Mouse (Mus musculus) frontal cortex, postnatal 10 days (tissue): ENCODE data around the gene Kera.
A peak's percentile ranks its signal among the peaks of the same experiment; 100 is the strongest.

Source experiments
- DNase-seq, 2 experiments: peaks; one replicate each; pipeline ENCODE4 v3.0.0; 2022; ENCODE audit warnings: low spot score in 2 of 2, mixed read lengths in 1 of 2

The Kera gene

GRCm38 (mm10) chr10:97606579-97606978, at the start of gene Kera:
Gene Kera, plus strand, starts transcription at chr10:97606879.
- no peak for DNase-seq

GRCm38 (mm10) chr10:97564957-97565856, 41.5 kb upstream of the Kera start, which contains the start of gene Lum:
Gene Lum, plus strand, starts transcription at chr10:97565128.
- DNase-seq = no peak

DNA sequence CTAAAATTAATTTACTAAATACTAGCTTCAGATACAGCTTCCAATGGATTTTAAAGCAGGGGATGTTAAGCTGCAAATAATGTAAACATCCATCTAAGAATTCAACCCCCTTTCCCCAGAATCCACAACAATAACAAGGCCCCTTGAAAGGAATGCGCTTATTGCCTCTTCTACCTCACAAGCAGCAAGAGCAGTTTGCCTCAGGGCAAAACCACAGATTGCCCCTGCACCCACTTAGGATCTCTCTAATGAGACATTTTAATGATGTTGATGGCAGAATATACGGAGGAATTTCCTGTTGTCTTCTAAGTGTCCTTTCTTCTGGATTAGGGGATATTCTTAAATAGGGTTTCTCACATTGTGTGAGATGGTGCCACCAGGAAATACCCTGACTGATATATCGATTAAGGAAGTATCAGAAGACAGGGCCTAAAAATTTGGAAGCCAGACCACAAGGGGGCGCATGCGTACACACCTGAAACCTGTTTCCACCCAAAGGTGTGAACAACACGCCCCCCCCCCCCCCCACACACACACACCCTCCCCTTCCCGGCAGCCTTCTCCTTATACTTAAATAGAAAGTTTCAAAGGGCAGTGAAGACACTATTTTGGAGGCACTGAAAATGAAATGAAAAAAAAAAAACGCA, 39.1 kb upstream of the Kera start:
- DNase-seq = no peak

DNA sequence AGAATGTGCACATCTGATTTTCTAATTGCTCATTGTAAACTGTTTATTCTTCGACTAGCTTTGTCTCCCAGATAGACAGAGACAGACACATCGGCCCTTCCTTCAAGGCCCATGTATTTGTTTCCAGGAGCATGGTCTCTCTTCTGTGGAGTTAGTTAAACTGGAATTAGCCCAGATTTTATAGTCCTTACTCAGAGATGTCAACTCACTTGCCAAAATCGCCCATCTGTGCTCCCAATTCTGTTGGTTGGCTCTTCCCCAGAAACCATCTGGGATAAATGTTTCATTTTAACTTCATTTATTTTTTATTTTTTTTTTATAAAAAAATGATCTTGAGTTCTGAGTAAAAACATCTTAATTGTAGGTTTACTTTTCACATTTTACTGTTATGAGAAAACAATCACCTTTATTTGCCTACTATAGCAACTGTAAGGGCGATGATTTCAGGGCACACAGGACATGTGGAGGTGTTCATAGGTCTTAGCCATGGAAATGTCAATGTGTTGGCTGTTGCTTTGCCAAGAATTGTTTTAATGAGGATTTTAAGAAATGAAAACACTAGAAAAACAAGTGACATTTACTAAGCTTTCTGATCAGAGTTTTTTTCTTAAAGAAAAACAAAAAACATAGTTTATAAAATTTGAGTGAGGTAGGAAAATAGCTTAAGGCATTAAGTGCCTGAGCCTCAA, 24.0 kb upstream of the Kera start:
- peak in 1 of 2 experiments; percentile 8 for DNase-seq

DNA sequence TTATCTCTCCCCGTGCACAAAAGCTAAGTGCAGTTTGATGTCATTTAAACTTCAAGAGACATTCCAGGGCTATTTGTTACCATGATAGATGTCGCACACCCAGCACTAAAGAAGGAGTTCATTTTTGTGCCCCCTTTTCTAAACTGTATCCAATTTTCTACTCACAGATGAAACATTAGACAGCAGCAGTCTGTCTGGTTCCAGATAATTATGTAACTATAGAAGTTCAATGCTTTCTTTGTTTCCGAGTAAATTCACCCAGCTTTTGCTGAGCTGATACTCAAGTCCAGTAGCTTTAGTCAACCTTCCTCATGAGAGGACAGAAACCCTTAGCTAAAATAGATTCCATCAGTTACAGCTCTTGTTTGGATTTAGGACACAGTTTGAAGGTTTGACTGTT, 22.5 kb upstream of the Kera start:
- DNase-seq = no peak

DNA sequence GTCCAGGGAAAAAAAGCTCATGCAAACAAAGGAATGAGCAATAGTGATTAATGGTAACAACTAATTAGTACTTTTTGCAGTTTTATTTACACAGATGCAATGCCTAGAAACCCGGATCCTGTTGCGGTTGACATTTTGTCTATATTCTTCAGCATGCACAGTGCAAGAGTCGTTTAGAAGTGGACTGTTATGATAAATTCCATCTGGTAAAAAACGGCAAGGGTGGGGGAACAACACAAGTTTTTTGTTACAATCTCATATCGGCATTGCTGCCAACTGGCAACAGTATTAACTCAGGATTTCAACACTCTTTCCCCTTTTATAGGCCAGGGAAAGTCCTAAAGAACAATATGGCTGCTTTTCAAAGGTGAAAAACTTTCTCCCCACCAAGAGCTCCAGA, 19.5 kb upstream of the Kera start:
- DNase-seq = no peak

DNA sequence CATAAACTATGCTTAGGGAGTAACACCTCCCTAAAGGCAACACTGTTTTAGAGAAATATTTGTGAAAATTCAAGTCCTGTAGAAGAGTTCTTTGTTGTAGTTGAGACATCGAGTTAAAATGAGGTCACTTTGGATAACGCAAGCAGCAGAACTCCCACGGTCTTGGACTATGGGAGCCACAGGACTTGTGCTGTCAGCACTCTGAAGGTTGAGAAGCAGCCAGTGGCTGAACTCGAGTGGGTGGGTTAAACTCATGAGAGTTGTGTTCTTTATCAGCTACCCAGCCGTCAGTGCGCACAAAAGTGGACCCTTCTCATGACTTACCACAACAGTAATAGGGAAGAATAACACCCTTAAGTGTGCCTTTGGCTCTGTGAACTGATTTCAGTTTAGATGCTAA, 17.1 kb upstream of the Kera start:
- DNase-seq = no peak

- no peak for DNase-seq
Observed at GRCm38 (mm10) chr10:97591036-97591435, 15.6 kb upstream of the Kera start.

- DNase-seq = no peak
Observed at GRCm38 (mm10) chr10:97591685-97592084, 15.0 kb upstream of the Kera start.

DNA sequence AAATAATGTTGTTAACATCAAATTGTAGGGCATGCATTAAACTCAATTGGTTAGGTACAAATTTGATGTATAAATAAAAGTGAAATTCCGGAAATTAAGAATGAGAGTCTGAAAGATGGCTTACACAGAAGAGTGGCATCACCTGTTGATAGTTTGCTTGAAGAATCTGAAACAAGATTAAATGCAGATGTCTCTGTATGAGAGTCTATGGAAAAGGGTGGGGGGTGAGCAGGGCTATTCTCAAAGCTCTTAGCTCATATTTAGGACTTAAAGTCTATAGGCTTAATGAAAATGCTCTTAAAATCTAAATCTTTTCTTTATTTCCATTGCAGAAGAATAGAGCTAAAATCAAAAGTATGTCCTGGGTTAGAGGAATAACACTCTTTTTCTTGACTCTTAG, 11.0 kb upstream of the Kera start:
- DNase-seq = no peak

DNA sequence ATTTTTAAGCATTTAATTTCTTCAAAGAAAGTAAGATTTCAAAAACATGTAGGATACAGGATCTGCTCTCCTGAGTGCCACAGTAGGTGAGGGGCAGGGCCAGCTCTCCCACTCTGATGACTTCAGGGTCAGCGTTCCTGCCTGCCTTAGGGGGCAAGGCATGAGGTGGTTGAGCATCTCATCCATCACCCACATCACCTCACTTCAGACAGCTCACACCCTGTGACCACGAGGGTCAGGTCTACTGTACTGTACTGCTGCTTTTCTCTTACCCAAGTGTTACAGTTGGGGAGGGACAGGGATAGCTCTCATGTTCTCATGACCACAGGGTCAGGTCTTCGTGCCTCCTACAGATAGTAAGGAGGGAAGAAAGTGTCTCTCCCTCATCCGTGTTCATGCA, 4.9 kb upstream of the Kera start:
- DNase-seq = no peak

DNA sequence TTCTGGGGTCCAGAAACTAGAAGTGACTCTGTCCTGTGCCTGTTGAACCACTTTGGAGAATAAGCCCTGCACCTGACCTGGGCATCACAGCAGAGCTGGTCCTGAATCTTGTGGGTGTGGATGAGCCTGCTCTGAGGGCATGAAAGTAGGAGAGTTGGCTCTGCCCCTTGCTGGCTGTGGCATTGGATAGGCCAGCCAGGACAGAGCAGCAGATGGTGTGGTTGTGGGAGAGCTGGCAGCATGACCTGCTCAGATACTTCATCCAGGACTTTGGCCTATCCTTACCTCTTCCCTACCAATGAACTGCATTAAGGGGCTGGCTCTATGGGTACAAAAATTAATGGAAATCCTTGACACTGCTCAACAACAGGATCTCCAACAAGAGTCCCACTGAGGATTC, 3.4 kb upstream of the Kera start:
- no peak for DNase-seq

DNA sequence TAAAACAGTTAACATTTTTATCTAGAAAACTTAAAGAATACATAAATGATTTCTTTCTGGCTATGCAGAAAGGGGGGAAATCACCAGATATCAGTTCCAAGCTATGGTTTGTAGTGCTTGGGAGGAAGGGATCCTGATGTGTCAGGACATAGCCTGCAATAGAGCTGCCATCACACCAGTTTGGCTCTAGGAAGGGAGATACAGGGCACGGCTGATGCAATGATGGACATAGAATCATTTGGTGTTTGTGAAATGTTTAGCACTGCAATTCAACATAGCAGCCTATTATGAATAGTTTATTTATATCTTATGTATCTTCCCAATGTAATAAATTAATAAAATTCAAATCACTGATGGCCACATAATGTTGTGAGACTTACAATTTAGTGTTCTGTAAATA, 15.6 kb downstream of the Kera start:
- DNase-seq = no peak

DNA sequence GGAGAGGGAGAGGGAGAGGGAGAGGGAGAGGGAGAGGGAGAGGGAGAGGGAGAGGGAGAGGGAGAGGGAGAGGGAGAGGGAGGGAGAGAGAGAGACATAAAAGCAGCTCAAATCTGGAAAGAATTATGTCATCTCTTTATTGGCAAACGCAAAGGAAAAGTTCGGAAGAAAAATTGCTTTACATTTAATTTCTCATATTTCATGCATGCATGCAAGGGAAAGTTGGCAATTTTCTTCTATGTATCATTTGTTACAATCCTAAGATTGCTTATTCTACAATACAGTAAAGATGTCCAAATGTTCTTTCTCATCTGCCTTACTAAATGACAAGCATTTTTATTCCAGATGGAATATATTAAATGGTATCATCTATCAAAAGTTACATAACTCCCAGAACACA, 17.7 kb downstream of the Kera start:
- no peak for DNase-seq

DNA sequence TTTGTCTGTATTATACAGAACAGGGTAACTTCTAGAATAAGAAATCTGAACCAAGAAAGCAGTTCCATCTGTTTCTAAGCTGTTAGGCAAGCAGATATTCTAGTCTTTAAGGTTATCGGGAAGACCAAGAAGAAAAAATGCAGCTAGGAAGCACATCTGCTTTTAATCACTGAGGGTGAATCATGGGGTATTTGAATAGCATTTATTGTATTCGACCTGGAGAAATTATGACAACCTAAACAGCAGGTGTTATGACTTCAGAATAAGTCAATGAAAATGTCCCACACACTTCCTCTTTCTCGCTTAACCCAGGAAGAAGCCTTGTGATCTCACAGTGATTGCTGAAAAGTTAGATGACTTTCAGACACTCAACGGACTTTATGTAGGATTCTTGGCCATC, 18.4 kb downstream of the Kera start:
- DNase-seq = no peak

- DNase-seq = no peak
Observed at GRCm38 (mm10) chr10:97626543-97626942, 19.9 kb downstream of the Kera start.

GRCm38 (mm10) chr10:97631061-97631460, 24.4 kb downstream of the Kera start:
- no peak for DNase-seq

GRCm38 (mm10) chr10:97641926-97642325, 35.2 kb downstream of the Kera start:
- DNase-seq = no peak

- DNase-seq = no peak
Observed at GRCm38 (mm10) chr10:97643768-97644167, 37.1 kb downstream of the Kera start, which contains the start of gene Epyc. Gene Epyc, plus strand, starts transcription at chr10:97644068.

DNA sequence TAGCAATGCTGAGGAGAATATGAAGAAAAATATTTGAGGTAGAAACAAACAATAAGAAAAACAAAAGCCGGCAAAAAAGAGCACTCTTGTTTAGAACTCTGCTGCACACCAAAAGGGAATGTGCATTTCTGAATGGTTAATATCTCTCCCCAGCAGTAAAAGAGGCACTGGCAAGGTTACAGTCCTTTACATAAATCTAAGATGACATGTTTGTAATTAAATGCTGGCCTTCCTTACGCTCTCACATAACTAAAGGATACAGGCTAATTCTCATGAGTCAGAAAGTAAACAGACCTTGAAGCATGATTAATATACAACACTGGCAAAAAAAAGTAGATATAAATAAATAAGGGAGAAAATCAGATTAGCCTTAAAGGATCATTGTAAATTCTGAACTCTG, 43.7 kb downstream of the Kera start:
- DNase-seq = no peak

DNA sequence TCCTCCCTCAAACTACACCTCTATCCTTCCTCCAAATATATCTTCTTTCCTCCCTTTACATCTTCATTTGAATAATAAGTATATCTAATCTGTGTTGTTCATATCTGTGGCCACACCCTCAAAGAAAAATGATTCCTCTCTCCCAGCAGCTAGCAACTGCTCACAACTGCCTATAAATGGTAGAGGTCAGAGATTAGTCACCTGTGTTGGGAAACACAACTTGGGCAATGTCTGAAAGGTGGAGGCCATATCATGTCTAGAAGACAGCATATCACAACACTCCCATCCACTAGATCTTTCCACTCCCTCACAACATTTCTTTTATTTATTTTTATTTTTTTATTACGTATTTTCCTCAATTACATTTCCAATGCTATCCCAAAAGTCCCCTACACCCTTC, 52.8 kb downstream of the Kera start:
- DNase-seq = no peak
